Mouse (Mus musculus): ENCODE measurements around the gene Ceacam18.
A peak's percentile ranks its signal among the peaks of the same experiment; 100 is the strongest.
"Not testable (repeated sequence)": the region's sequence is repeated elsewhere in the genome, so short reads cannot be mapped to it uniquely, and the experiment has no call there.

Ceacam18 gene

GRCm38 (mm10) chr7:43634500-43634899 is at the start of gene Ceacam18:
Ceacam18 (plus strand) TSS chr7:43634707.
- no peak for DNase-seq (ENCODE audit: low spot score)

DNA sequence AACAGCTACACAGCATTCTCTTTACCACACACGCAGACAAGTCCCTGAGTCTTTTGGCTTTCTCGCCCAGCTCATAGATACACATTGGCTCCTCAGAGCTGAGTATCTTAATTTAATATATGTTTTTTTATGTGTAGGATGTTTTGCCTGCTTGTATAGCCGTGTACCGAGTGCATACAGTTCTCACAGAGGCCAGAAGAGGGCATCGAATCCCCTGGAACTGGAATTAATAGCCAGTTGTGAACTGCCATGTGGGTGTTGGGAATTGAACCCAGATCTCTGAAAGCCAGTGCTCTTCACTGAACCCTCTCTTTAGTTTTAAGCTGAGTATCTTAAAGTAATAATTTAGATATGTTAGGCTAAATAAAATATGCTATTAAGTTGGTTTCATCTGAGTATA is 49.7 kb upstream of the Ceacam18 start:
- DNase-seq (ENCODE audit: low spot score): no peak

- no peak for DNase-seq (ENCODE audit: low spot score)
Observed at GRCm38 (mm10) chr7:43601884-43602283, 32.6 kb upstream of the Ceacam18 start.

DNA sequence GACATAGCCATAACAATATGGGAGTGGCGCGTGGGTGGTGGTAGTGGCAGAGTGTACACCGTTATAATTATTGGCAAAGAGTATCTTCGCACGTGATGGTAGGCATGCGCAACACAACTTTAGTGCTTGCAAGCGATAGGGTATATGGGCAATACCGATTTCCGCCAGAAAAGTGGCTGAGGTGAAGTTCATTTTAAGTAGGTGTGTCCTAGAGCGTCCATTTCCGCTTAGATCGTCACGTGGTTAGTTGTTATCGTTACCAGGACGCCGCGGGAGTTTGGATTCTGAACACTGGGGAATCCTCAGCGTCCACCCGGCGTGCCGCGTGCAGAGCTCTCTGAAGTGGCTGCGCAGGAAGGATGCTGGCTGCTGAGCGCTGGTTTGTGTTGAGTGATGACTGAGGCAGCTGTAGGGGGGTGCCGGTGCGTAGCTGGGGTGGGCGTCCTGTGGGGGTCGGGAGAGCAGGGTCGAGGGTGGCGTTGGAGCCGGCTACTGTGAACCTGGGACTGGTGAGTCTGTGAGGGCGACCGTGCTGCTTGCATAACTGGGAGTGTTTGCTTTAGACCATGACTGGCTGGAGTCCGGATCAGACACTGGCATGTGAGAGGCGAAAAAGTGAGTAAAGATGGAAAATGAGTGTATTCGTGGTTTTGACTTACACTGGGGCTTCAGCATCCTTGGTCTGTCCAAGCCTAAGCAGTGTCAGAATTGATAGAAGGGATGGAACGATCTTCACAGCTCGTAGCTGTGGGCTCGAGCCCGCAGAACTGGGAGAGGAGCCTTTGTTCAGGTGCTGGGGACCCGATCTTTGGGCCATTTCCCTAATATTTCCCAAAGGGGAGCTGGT is 27.4 kb upstream of the Ceacam18 start, which contains the start of gene Zfp819:
Zfp819 (plus strand) TSS at position 274 of the 847 bp plus-strand sequence.
- DNase-seq (ENCODE audit: low spot score): peak; percentile 55

DNA sequence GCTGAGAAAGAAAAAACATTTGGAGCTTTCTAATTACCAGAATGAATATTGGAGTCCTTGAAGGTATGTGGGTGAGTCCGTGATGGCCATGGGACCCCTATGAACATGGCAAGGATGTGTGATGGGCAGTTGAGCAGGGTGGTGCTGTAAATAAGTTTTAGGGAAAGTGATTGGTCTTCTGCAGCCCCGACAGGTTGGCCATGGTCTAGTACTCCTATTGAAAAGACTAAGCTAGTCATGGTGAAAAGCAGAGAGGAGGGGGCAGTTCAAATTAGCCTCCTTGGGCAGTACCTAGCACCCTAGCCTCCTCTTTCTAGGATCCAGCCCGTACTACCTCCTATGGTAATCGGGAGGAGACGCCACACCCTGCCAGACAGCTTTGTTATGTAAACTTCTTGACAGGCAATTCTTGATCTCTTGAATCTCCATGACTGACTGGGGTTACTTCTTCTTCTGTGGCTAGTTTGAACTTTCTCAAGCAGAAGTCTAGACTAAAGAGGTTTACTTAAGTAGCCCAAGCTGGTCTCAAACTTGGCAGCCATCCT is 26.7 kb upstream of the Ceacam18 start:
- no peak for DNase-seq (ENCODE audit: low spot score)

DNA sequence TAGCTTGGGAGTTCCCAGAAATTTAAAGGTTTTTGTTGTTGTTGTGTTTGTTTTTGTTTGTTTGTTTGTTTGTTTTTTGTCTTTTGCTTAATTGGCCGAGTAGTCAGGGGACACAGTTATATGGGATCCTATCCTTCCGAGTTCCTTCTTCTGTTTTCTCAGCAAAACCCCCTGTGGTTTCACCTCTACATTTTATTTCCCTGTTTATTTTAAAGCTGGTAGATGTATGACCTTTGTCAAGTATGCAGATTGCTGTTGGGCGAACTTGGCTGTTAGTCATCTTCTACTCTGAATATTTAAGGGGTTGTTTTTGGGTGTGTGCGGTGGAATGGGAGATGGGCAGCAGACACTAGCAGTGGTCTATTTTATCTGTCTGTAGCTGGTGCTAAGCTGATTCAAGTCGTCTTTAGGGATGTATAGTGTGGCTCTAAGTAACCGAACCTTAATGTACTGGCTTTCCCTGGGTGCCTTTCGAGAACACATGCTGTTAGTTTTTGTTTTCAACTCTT is 26.1 kb upstream of the Ceacam18 start:
- DNase-seq (ENCODE audit: low spot score): no peak

- no peak for DNase-seq (ENCODE audit: low spot score)
Observed at GRCm38 (mm10) chr7:43613816-43614551, 20.5 kb upstream of the Ceacam18 start.

- DNase-seq (ENCODE audit: low spot score): no peak
Observed at GRCm38 (mm10) chr7:43622927-43623326, 11.6 kb upstream of the Ceacam18 start.

GRCm38 (mm10) chr7:43623819-43624218 is 10.7 kb upstream of the Ceacam18 start:
- DNase-seq (ENCODE audit: low spot score): no peak

DNA sequence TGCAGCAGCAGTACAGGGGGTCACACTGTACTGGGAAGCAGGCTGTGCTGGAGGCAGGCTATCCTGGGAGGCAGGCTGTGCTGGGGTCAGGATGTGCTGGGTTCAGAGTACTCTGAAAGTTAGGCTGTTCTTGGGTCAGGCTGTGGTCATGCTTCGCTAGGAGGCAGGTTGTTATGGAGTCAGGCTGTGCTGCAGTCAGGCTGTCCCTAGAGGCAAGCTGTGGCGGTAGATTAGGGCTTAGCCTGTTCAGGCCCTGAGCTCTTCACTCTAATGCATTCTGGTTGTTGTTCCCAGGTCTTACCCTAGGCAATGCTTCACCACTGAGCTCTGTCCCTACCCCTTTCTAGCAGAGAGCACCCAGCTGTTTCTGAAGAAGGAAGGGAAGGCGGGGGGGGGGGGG is 9.4 kb upstream of the Ceacam18 start:
- DNase-seq (ENCODE audit: low spot score): no peak

- DNase-seq (ENCODE audit: low spot score): no peak
Observed at GRCm38 (mm10) chr7:43625794-43626422, 8.6 kb upstream of the Ceacam18 start.

DNA sequence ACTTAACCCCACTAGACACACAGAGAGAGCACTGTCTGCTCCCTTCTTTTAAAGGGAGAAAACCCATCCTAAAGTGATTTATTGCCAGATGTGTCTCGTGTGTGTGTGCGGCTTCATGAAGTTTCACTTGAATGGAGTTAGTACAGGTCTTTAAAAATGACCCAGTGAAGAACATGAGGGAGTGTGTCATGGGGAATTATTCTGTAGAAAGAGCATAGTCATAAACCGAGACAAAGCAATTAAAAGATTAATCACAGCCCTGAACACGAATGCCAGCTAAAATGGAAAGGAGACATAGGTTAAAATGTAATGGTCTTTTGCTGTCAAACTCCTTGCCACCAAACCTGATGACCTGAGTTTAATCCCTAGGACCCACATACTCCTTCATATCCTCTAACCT is 567 bp upstream of the Ceacam18 start:
- DNase-seq (ENCODE audit: low spot score): no peak

DNA sequence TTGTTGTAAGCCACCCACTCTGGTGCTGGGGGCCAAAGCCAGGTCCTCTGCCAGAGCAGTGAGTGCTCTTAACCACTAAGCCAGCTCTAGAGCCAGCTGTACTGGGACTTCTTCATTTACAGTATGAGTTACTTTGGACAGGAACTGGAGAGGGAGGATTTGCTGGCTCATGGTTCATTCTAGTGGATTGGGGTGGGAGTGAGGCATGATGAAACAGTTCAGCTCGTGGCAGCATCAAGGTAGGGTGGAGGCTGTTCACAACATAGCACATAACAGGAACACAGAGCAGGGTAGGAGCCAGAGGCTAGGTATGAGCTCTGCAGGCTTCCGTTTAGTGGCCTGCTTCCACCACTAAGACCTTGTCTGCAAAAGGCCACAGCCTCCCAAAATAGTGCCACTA is 1.7 kb downstream of the Ceacam18 start:
- no peak for DNase-seq (ENCODE audit: low spot score)

GRCm38 (mm10) chr7:43637118-43637517 is 2.6 kb downstream of the Ceacam18 start:
- DNase-seq (ENCODE audit: low spot score): no peak

- DNase-seq (ENCODE audit: low spot score): no peak
Observed at GRCm38 (mm10) chr7:43642587-43642986, 8.1 kb downstream of the Ceacam18 start.

- no peak for DNase-seq (ENCODE audit: low spot score)
Observed at GRCm38 (mm10) chr7:43643046-43643652, 8.6 kb downstream of the Ceacam18 start.

GRCm38 (mm10) chr7:43652683-43653082 is 18.2 kb downstream of the Ceacam18 start:
- no peak for DNase-seq (ENCODE audit: low spot score)

DNA sequence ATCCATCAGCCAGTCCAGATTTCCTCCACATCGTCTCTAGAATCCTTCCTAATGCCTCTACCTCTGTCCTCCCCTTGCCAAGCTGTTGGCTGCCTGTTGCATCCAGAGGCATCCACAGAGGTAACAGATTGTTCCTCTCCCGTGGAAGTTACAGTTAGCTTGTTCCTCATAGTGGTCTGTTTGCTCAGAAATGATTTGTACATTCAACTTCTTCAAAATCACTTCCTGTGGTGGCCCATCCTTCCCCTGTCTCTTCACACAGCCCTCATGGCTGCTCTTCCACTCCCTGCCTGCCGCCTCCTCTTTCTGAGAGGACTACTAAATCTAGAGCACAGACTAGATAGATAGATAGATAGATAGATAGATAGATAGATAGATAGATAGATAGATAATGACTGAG is 20.0 kb downstream of the Ceacam18 start:
- no peak for DNase-seq (ENCODE audit: low spot score)

GRCm38 (mm10) chr7:43656232-43656631 is 21.7 kb downstream of the Ceacam18 start:
- no peak for DNase-seq (ENCODE audit: low spot score)

DNA sequence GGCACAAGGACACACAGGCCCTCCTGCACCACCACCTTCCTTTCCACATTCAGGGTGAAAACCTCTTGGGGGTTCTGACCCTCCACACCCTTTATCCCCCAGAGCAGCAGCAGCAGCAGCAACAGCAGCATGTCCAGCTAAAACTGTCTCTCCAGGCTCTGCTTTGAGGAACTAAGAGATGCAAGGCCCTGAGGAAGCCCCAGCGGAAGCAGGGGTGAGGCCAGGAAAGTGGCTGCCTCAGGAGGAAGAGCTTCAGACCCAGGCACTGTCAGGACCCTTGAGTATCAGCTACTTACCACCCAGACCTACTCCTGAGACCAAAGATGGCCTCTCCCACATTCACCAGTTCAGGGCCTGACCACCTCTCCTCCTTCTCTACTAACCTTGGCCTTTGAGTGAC is 25.5 kb downstream of the Ceacam18 start, which contains the start of gene Siglece:
Siglece (minus strand) TSS at position 160 of the 400 bp plus-strand sequence.
- DNase-seq (ENCODE audit: low spot score): no peak

GRCm38 (mm10) chr7:43662804-43663203 is 28.3 kb downstream of the Ceacam18 start:
- DNase-seq (ENCODE audit: low spot score): no peak

- not testable (repeated sequence) for DNase-seq (ENCODE audit: low spot score)
Observed at GRCm38 (mm10) chr7:43667221-43667620, 32.7 kb downstream of the Ceacam18 start.
